Mouse (Mus musculus) thymus, postnatal 10 days (tissue): ENCODE results near the gene Lrmda.

Source experiments
- DNase-seq, 2 experiments: peaks; one replicate each; pipeline ENCODE4 v3.0.0; 2021; ENCODE audit warnings: low spot score in 2 of 2

Gene Lrmda

DNA sequence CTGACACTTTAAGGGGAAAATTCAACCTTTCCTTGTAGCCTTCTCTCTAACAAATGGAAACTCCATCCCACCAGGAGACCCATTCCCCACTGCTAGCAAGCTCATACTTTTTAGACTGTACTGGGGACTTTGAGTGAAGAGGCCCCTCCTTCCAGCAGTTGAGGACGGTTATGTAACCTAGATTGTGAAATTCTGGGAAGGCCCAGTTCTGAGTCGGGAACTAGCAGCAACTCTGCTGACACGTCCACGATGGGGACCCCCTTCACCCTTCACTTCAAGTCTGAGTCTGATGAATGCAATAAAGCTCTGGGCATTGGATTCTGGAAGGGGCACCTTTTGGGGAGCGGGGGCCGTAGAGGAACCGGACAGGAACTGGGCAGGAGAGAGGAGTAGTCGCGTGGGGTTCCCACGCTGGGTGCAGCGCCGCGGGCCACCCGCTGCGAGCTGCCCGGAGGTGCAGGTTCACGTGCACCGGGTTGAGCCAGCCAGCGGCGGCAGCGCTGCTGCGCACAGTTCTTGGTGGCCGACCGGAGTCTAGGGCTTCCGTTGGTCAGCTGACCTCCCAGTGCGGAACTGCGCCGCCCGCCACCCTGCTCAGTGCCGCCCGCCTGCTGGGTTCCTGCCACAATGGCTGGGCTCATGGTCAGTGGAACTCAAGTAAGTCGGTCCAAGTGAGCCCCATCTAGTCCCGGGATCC lies at the start of gene Lrmda:
Lrmda (plus strand) TSS at position 461 of the 697 bp plus-strand sequence.
- DNase-seq, result peak in 1 of 2 experiments; percentile 18

GRCm38 (mm10) chr14:21981462-21981861 lies 38.0 kb upstream of the Lrmda start:
- peak in 1 of 2 experiments; percentile 57 for DNase-seq

DNA sequence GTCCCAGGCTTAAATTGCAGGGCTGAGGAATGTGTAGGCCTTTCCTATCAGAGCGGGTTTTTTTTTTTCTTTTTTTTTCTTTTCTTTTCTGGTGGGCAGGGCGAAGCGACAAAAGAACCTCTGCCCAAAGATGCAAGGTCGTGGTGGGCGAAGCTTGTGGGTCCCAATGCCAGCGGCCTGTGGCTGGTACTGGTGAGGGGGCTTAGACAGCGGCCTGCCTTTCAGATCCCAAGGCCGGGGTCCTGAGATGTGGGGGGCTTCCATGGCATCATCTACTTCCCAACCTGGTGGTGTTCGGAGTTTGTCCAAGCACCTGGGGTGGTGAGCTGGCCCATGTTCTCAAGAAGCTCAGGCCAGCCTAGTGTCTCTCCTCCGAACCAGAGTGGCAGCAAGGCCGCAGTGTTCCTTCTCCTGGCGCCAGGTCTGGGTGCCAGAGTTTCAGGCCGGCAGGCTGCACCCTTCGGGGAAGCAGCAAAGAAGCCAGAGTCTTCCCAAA lies 37.4 kb upstream of the Lrmda start:
- no peak for DNase-seq

GRCm38 (mm10) chr14:21982592-21983310 lies 36.8 kb upstream of the Lrmda start:
- no peak for DNase-seq

- DNase-seq, result no peak
Observed at GRCm38 (mm10) chr14:21983311-21983949, 36.1 kb upstream of the Lrmda start.

- DNase-seq, result no peak
Observed at GRCm38 (mm10) chr14:21983950-21984730, 35.4 kb upstream of the Lrmda start.

- DNase-seq, result no peak
Observed at GRCm38 (mm10) chr14:21984757-21985425, 34.6 kb upstream of the Lrmda start.

GRCm38 (mm10) chr14:21985426-21985931 lies 34.0 kb upstream of the Lrmda start:
- DNase-seq, result no peak

DNA sequence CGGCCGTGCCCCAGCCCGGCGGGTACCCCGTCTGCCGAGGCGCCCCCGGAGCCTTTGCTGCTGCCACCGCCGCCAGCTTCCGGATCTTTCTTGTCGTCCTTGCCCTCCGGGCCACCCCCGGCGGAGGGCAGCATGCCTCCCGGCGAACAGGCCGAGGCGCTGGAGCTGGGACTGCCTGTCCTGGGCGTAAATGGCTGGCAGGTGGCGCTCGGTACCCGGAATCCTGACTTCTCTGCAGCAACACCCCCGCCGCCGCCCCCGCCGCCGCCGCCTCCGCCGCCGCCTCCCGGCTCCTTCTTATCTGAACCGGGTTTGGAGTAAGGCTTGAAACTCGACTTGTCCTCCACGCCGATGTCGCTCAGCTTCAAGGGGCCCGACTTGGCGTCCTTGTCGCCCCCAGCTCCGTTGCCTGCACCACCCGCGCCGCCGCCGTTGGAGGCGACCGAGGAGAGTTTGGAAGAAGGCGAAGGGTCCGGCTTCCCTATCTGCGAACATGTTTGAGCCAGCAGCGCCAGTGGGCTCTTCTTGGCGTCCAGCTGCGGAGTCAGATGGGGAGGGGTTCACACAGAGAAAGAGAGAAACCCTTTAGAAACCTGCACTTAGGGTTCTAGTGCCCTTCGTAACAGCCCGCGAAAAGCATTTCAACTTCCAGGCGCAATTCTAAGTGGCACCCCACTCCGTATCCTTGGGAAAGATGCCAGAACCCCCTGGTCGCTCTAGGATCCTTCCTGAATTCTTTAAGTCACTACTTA lies 33.4 kb upstream of the Lrmda start:
- peak; percentile 42 to 63 for DNase-seq

- no peak for DNase-seq
Observed at GRCm38 (mm10) chr14:21986733-21987659, 32.5 kb upstream of the Lrmda start.

DNA sequence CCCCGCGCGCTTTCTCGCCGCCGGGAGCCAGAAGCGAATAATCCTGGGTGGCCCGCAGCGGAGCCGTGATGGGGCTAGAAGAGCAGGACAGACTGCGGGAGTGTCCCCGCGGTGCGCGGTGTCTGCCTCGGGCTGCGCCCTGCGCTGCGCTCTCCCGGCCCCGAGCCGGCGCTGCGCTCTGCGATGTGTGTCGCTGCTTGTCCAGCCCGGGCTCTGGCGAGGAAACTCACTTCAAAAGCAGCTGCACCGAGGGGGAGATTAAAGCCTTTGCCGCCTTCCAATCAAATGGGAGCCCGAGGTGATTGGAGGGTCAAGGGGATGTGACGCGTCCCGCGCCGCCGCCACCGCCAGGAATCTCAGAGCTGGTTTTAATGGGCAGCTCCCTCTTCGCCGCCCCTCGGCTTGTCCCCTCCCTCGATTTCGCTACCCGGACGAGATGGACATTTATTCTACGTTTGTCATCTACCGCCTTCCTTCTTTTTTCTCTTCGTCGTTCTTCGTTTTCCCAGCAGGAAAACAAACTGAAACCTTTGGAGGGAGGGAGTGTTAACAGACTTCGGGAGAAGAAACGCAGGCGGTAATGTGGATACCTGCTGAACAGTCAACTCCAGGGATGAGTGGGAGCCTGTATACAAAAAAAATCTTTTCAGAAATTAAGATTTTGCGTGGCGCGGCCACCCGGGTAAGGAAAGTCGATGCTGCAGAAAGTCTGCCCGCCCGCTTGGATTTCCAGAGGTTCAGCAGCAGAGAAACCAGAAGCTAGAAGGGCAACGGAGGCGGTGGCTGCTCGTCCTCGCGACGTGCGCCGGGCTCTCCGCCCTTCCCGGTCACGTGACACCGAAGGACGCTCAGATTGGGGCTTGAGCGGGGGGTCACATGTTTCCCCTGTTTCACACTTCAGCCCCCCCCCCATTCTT lies 31.6 kb upstream of the Lrmda start:
- no peak for DNase-seq

DNA sequence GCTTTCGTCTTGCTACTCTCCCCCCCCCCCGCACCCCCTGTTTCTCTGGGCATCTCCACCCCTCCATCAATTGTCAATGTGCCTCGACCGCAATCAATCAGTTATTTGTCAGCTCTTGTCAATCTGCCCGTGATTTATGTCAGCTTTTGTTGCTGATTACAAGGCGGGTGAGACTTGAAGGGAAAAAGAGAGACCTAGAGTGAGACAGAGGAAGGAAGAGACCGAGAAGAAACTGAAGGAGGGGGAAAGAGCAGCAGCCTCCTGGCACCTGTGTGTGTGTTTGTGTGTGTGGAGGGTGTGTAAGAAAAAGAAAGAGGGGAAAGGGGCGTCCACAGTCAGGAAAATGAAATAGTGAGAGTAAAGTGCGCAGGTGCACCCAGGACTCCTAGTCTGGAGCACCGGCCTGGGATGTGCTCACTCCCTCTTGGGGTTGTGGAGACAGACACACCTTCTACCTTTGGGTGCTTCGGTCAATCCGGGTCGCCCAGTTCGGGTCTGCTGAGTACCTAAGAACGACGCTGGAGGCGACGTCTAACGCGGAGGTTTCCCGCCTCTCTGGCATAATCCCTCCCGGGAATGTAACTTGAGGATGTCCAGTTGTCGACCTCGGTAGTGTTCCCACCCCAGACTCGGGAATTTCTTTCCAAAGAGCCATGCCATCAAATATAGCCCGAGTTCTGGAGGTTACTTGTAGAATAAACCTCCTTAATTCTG lies 30.8 kb upstream of the Lrmda start:
- DNase-seq, result no peak

DNA sequence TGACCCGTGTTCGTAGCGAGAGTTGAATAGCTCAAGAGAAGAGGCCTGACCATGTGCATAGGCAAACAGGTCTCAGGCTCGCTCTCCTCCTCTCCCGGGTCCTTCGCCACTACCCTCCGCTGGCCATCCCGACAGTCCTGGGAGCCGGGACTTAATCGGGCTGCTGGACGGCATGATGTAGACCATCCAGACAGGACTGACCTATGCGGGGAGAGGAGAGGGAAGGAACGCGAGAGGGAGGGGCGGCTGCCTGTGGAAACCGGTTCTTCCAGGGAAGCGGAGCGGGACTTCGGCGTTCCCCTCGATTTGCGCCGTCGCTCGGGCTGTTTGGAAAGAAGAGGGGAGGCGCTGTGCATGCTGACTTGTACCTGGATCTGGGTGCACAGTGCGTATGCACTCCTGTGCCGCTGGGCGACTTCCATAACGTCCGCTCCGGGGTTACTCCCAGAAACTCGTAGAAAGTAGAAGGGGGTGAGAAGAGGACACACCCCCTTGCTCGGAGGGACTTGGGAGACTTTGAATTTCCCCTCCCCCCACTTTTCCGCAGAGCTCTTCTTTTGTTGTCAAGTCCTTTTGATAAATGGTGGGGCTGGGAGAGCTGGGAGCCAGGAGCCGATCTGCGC lies 30.1 kb upstream of the Lrmda start, which contains the start of gene Zfp503:
Zfp503 (minus strand) TSS at position 311 of the 623 bp plus-strand sequence.
- no peak for DNase-seq

DNA sequence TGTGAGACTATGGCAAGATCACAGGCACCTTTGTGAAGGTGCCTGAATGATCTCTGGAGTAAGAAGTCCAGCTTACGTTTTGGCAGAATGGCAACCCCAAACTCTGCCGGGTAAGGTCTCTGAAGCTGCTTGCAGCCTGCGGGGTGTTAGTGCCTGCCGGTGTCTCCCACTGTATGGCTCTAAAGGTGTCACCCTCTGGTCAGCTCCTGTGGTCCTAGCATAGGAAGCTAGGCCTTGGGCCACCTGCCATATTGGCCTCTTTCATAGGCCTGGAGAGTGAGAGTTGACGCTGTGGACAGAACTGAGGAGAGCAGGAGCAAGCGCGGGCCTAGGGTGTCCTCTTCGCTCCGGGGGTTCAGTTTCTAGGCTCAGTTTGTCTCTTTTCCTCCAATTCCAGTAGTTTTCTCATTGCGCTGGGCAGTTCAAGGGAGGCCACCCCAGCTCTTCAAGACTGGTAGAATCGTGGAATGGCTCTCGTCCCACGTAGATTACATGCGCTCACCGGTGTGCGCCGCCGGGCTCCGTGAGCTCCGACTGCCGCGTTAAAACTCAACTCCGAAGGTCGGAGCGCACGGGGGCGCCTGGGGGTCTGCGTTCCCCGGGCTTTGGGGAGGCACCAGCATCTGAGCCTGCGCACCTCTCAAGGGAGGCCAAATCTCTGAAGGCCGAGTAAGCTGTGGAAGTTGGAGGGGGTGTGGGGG lies 29.0 kb upstream of the Lrmda start:
- no peak for DNase-seq

DNA sequence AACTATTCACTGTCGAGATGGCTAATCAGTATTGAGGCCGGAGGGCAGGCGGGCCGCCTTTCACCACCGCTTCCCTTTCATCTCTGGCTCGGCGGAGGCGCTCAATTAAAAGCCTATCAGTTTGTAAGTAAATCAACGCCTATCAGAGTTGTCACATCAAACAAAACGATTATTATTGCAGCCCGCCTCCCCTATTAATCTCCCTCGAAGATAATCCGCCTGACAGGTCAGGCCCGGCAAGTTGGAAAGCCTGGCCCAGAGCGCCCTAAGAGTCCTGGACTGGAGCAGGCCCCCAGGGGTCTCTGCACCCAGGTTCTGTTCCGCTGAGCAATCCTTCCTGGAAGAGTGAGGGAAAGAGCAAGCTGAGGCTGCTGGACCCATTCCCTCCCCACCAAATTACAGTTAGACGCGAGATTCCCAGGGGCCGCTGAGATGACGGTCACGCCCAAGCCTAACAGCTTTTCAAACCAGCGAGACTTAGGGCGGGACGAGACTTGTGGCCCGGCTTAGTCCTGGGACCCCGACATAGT lies 28.2 kb upstream of the Lrmda start:
- DNase-seq, result no peak

DNA sequence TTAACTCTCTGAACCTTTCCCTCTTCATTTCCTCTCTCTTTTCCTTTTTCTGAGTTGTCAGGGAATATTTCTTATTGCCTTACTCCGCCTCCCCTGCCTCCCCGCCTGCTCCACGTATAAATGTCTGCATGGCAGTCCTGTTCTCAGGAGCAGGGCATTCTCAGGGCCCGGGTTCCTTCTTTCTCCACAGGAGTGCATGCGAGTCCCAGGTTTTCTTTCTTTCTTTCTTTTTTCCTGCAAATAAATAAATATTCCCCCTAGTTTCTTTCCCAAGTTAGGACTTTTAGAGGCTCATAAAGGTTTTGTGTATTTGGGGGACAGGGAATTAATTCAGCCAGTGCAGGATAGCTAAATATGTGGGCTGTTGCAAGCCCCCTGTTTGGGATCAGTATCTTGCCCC lies 27.7 kb upstream of the Lrmda start:
- no peak for DNase-seq
